Mouse (Mus musculus) granulocyte monocyte progenitor cell, adult 5-6 weeks (primary cell): Measurements from ENCODE around the gene Ago4. TPM values are rescaled to one million over a fixed set of nuclear protein-coding genes. Genes with fewer than 3 reads are reported as not detected.
A peak's percentile ranks its signal among the peaks of the same experiment; 100 is the strongest.

ENCODE experiments used
- ATAC-seq: replicated peaks from 2 replicates; pipeline ENCODE4 v1.8.0; 2016; ENCODE audit warnings: mild to moderate bottlenecking, moderate TSS enrichment, inconsistent platforms; ENCODE audit not compliant: poor library complexity, severe bottlenecking
- total RNA-seq, 2 experiments: library from RNA; stranded (forward) in 1 of 2; stranded (reverse) in 1 of 2; fragments of 200-712, 200-1000 nt in 1 of 2; fragments of >200 nt in 1 of 2; fragmentation: Nextera tagmentation in 1 of 2; gene quantifications; 2 replicates each; pipeline ENCODE4 v1.2.3; 2014 to 2017

Gene Ago4
- total RNA-seq, 2 experiments from 2014 or later = 2.7 to 4.6 TPM

- no peak for ATAC-seq
Measured at GRCm38 (mm10) chr4:126481461-126481860, 51.8 kb downstream of the Ago4 start.

- no peak for ATAC-seq
Measured at GRCm38 (mm10) chr4:126480288-126480687, 53.0 kb downstream of the Ago4 start.

GRCm38 (mm10) chr4:126473031-126473430, 60.2 kb downstream of the Ago4 start:
- no peak for ATAC-seq

GRCm38 (mm10) chr4:126469334-126469733, 63.9 kb downstream of the Ago4 start:
- no peak for ATAC-seq

GRCm38 (mm10) chr4:126468925-126469324, 64.3 kb downstream of the Ago4 start:
- no peak for ATAC-seq

- ATAC-seq = peak; percentile 91
Measured at GRCm38 (mm10) chr4:126468285-126468901, 64.9 kb downstream of the Ago4 start, which contains the start of gene Ago1. Gene Ago1, minus strand, starts transcription at chr4:126468583.

GRCm38 (mm10) chr4:126467721-126468284, 65.5 kb downstream of the Ago4 start:
- ATAC-seq = peak; percentile 60

GRCm38 (mm10) chr4:126466251-126466750, 67.0 kb downstream of the Ago4 start:
- no peak for ATAC-seq

GRCm38 (mm10) chr4:126465843-126466242, 67.4 kb downstream of the Ago4 start:
- ATAC-seq = 0 out of 2 replicates have a peak, but pooled peaks have one; percentile 6

GRCm38 (mm10) chr4:126464892-126465235, 68.4 kb downstream of the Ago4 start:
- no peak for ATAC-seq

- no peak for ATAC-seq
Measured at GRCm38 (mm10) chr4:126464189-126464891, 68.9 kb downstream of the Ago4 start.

GRCm38 (mm10) chr4:126455441-126455840, 77.8 kb downstream of the Ago4 start:
- ATAC-seq = no peak

GRCm38 (mm10) chr4:126454547-126455254, 78.6 kb downstream of the Ago4 start:
- ATAC-seq = no peak

GRCm38 (mm10) chr4:126450268-126450667, 83.0 kb downstream of the Ago4 start:
- no peak for ATAC-seq

- ATAC-seq = no peak
Measured at GRCm38 (mm10) chr4:126447126-126447525, 86.1 kb downstream of the Ago4 start.

GRCm38 (mm10) chr4:126444528-126444927, 88.7 kb downstream of the Ago4 start:
- no peak for ATAC-seq

Other genes with a start within 250 kb of the Ago4 start
- not detected in 2 replicates for gene Col8a2, start 246.7 kb downstream of the Ago4 start, total RNA-seq (2014; fragmentation: Nextera tagmentation)
- gene Col8a2, start 246.7 kb downstream of the Ago4 start, total RNA-seq (2017) = not detected in 2 replicates
- gene Adprhl2, start 211.8 kb downstream of the Ago4 start, total RNA-seq (2014; fragmentation: Nextera tagmentation) = 24.9 and 33.4 TPM in 2 replicates
- gene Adprhl2, start 211.8 kb downstream of the Ago4 start, total RNA-seq (2017) = 27.7 and 28.2 TPM in 2 replicates
- gene Tekt2, start 207.8 kb downstream of the Ago4 start, total RNA-seq (2014; fragmentation: Nextera tagmentation) = not detected in 2 replicates
- gene Tekt2, start 207.8 kb downstream of the Ago4 start, total RNA-seq (2017) = not detected in 2 replicates
- 8.9 and 21.4 TPM in 2 replicates for gene Ago3, start 103.9 kb downstream of the Ago4 start, total RNA-seq (2014; fragmentation: Nextera tagmentation)
- 6.6 and 6.8 TPM in 2 replicates for gene Ago3, start 103.9 kb downstream of the Ago4 start, total RNA-seq (2017)
- 22.5 and 32.9 TPM in 2 replicates for gene Ago1, start 64.9 kb downstream of the Ago4 start, total RNA-seq (2014; fragmentation: Nextera tagmentation)
- 18.2 and 18.6 TPM in 2 replicates for gene Ago1, start 64.9 kb downstream of the Ago4 start, total RNA-seq (2017)
- 37.8 and 57.9 TPM in 2 replicates for gene Clspn, start 23.5 kb upstream of the Ago4 start, total RNA-seq (2014; fragmentation: Nextera tagmentation)
- 53.5 and 91.2 TPM in 2 replicates for gene Clspn, start 23.5 kb upstream of the Ago4 start, total RNA-seq (2017)
- gene 5730409E04Rik, start 76.3 kb upstream of the Ago4 start, total RNA-seq (2014; fragmentation: Nextera tagmentation) = 0.88 and 1.2 TPM in 2 replicates
- 2.3 and 2.5 TPM in 2 replicates for gene 5730409E04Rik, start 76.3 kb upstream of the Ago4 start, total RNA-seq (2017)
- 295 and 328 TPM in 2 replicates for gene Psmb2, start 144.2 kb upstream of the Ago4 start, total RNA-seq (2014; fragmentation: Nextera tagmentation)
- gene Psmb2, start 144.2 kb upstream of the Ago4 start, total RNA-seq (2017) = 102 and 140 TPM in 2 replicates
- not detected in 2 replicates for gene Tfap2e, start 202.8 kb upstream of the Ago4 start, total RNA-seq (2014; fragmentation: Nextera tagmentation)
- gene Tfap2e, start 202.8 kb upstream of the Ago4 start, total RNA-seq (2017) = not detected in 2 replicates
- 13.0 and 17.9 TPM in 2 replicates for gene Ncdn, start 220.0 kb upstream of the Ago4 start, total RNA-seq (2014; fragmentation: Nextera tagmentation)
- 6.3 and 10.1 TPM in 2 replicates for gene Ncdn, start 220.0 kb upstream of the Ago4 start, total RNA-seq (2017)
- gene AU040320, start 220.1 kb upstream of the Ago4 start, total RNA-seq (2014; fragmentation: Nextera tagmentation) = 15.4 and 16.2 TPM in 2 replicates
- 13.2 and 16.8 TPM in 2 replicates for gene AU040320, start 220.1 kb upstream of the Ago4 start, total RNA-seq (2017)